Mouse (Mus musculus): ENCODE measurements at regions not wholly inside any gene's neighbourhood (a gene's known extent, or its start where the extent isn't known, plus 50 kb on each side); places are given as distances from the start of the nearest gene placed in this dataset.

GRCm38 (mm10) chr10:37447333-37448204 is 308.8 kb upstream of the Marcks start:
- DNase-seq: no peak

- no peak for DNase-seq
Observed at GRCm38 (mm10) chr10:37439863-37440613, 301.3 kb upstream of the Marcks start.

DNA sequence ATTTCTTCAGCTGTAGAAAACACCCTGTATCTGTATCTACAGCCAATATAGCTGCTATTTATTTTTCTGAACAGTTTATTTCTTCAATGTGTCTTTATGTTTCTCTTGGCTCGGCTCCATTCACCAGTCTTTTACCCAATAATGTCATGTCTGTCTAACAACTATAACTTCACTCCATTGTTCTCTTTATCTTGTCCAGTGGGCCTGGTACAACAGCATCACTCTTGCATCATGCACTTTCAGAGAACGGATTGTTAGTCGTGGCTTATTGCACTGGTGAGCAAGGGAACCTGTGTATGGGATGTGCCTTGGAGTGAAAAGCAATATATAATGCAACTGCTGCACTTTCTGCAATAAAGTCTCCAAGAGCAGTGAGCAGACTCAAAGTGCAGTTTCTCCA is 299.6 kb upstream of the Marcks start:
- DNase-seq: no peak

- DNase-seq: no peak
Observed at GRCm38 (mm10) chr10:37436849-37437248, 298.1 kb upstream of the Marcks start.

- no peak for DNase-seq
Observed at GRCm38 (mm10) chr10:37434229-37434628, 295.5 kb upstream of the Marcks start.

DNA sequence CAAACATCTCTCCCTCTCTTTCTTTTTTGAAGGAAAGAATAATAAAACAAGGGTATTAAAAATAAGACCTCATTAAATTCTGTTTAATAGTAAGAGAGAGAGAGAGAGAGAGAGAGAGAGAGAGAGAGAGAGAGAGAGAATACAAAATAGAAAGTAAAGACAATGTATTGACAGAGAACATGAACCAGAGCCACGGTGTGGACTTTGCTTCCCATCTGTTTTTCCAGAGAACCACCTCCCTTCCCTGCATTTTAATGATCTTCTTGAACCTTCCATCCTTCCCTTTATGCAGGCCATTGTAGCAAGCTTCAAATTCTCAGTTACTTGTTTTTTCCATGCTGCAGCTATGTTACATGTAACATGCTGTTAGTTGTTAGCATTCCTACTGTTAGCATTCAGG is 284.3 kb upstream of the Marcks start:
- DNase-seq: no peak

DNA sequence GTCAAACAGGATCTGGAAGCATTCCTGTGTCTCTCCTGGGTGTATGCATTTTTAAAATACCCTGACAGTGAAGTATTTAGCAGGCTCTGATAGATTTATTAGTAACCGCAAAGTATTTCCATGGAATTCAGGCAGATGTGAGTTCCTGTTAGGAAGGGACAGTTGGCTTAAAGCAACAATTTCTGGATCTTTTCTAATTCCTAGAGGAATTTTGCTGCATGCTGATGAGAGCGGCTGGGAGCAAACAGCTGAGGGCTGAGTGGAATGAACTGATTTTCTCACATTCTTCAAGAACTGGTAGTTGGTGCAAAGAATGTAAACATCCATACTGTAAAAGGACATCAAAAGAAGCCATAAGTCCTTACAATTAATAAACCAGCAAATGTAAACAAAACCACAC is 283.9 kb upstream of the Marcks start:
- no peak for DNase-seq

DNA sequence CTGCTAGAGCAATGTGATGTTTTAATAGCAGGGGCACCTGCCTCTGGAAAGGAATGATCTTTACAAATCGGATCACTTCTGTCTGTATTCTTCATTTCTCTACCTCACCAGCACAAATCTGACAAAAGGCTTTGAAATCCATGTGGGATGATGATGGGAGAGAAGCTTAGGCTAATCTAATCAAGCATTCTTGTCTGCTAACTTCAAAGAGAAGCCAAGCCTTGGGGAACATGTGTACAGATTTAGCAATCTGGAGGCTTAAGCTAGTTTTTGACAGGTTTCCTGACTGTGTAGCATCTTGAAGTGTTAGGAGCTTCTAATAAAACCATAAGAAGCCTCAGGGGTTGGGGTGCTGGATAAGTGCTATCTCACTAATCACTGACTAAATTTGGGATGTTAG is 277.6 kb upstream of the Marcks start:
- no peak for DNase-seq

DNA sequence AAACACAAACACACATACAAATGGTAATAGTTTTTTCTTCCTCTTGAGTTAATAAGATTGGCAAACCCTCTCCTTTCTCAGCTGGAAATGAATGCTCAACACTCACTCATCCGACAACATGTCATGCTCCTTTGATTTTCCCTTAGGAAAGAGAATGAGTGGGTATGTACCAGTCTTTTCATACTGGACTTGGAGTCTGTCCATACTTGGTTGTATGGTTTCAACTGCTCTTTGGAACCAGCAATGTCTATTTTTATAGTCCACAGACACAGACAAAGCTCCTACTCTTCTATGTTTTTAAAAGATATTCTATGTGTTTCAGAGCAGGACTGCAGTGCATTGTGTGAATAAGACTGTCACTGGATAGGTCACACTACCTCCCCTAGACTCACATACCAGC is 273.7 kb upstream of the Marcks start:
- DNase-seq: no peak

- DNase-seq: no peak
Observed at GRCm38 (mm10) chr10:37409749-37410148, 271.0 kb upstream of the Marcks start.

DNA sequence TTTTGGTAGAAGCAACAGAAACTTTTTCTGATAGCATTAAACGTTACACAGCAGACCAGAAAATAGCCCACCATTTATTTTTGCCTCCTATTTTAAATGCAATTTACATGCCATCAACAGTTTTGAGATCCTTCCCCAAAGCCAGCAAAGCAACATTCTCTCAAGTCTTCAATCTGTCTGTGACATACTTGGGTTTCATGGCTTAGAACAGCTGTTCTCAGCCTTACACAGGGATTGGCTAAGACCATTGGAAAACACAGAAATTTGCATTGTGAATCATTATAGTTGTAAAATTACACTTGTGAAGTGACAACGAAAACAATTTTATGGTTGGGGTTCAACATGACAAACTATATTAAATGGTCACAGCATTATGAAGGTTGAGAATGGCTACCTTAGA is 268.8 kb upstream of the Marcks start:
- no peak for DNase-seq

DNA sequence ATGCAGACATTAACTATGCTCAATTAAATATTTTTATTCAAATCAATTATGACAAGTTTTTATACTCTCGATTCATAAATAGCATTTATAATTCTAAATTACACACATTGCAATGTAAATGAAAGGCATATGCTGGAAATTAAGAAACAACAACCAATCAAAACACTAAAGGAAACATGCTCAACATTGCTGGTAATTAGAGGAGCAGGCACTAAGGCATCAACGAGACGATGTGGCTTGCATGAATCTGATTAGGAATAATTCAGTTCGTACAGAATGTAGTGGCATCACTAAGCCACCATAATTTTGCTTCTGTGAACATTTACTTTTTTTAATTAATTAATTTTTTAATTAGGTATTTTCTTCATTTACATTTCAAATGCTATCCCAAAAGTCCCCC is 266.2 kb upstream of the Marcks start:
- no peak for DNase-seq

- no peak for DNase-seq
Observed at GRCm38 (mm10) chr10:37404407-37404806, 265.7 kb upstream of the Marcks start.

DNA sequence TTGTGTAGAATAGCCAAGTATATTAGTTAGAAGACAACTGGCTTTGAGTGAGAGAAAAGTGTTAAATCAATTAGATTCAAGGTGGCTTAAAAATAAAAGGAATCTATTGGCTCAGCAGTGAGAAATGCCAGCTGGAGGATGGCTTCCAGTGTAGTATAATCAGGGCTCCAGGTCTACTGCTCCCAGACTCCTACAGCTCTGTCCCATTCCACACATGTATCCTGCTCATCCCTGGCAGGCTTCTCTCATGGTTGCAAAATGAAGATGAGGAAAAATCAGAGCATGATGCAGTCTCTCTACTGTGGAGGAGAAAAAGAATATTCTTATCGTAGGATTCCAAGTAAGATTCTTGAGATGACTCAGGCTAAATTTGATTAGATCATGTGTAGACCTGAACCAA is 263.7 kb upstream of the Marcks start:
- DNase-seq: no peak

DNA sequence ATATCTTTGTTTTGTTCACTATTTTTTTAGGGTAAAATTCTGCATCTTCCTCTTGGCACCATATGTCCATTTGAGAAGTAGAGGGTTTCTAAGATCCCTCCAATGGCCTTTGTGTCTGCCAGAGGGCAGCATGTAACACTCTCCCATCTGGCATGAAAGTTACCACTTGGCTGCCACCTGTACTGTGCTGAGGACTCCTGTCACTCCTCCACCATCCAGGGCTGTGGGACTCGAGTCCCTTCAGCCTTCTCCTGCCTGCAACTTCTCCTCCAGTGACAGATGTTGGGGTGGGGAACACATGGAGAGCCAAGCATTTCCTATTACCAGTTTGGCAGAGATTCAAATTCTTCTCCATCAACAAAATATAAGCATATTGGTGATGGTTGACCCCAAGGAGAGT is 262.3 kb upstream of the Marcks start:
- DNase-seq: peak; percentile 15

DNA sequence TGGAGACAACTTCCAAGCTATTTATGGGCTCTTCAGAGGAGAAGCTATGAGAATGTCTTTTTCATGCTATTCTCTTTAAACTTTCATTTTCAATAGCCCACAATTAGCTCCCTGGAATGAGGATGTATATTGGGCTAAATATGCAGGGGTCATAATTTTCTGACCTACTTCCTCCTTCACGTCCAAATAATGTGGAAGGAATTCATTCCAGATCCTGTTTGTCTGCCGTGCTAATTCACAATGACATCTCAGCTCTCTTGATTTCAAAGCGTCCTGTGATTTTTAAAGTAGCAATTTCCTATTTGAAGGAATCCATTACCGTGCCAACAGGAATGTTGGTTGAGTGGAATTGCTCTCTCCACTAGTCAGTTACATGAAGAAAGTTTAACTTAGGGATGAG is 261.7 kb upstream of the Marcks start:
- DNase-seq: no peak

DNA sequence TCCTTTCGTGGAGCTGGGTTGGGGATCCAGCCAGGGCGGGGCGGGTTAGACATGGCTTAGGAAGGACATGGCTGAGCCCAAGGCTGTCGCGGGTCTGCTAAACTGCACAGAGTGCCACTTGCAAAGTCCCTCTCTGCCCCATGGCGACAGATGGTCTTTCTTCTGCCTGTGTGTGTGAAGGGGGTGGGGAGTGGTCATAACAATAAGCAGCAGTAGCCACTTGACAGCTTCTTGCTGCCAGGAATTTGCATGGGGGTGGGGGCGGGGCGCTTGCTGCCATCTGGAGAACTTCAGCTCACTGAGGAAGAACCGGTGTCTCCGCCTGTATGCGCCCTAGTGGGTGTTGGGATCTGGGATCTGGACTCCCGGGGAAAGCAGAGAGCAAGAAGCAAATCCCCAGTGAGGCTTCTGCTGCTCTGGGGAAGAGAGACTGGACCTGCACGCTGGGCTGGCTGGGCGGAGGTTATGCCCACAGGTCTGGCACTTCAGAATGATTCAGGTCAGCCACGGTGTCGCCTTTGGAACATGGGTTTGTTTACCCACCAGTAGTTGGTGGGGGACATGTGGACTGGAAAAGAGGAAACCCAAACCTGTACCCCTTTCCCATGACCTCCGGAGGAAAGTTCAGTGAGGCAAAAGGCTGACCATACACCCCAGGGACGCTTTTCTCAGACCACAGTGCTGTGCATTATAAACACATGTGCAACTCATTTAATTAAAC is 258.7 kb upstream of the Marcks start:
- peak; percentile 58 for DNase-seq

- DNase-seq: no peak
Observed at GRCm38 (mm10) chr10:37390011-37390410, 251.3 kb upstream of the Marcks start.

DNA sequence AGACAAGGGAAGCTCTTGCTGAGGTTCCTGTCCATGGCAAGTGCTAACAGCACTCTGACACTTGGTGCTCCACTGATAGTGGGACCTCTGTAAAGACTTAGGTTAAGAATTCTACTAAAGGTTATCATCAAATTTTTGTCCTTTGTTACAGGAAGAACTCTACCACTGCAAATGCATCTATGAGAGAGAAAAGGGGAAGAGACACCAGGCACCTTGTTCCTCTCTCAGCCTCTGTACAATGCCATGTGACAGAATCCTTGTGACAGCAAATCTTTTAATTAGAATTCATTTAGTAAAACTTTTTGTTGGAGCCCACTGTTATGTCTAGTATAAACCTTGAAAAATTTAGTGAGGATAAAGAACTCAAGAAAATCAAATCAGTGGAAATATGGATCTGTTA is 247.5 kb upstream of the Marcks start:
- no peak for DNase-seq

DNA sequence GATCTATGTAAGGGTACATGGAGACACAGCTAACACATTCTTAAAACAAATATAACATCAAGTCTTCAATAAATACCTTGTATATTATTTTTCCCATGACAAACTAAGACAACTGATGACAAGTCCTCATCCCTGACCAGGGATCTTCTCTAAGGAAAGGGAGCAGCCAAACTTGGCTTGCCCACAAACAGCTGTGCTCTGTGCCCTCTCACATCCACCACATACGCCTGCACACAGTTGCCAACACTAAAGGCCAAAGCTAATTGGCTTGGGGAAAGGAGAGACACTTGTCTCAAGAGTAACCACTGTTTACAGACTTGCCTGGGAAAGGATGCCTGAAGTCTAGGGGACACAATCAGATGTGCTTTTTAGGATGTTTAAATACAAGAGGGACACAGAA is 241.3 kb upstream of the Marcks start:
- DNase-seq: no peak

DNA sequence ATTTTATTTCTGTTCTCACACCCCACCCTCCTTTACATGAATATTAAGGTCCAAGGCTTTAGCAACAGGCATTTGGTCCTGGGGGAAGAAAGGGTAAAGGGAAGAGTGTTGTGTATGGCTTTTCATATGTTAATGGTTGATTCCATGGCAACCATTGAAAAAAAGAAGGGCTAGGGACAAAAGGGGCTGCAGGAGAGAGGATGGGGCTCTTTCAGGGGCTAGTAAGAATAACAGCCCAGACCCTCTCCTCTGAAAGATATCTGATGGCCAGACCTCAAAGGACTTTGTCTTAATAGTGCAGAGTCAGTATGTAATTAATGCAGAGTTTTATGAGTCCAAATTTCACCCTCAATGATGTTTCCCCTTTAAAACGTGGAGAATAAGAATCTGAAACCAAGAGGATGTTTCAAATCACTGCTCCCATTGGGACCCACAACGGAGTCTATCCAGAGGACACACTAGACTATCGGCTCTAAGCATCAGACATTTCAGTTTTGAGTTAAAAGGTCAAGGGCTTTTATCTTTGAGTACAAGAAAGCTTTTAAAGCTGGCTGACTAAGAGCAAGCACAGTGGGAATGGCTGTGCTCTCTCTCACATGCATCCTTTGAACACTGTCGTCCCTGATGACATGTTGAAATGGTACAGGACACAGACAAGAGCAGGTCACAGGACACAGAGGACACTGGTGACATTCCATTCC is 239.4 kb upstream of the Marcks start:
- DNase-seq: no peak

GRCm38 (mm10) chr10:37377258-37378001 is 238.7 kb upstream of the Marcks start:
- no peak for DNase-seq

Measured in adrenal gland, postnatal 10 days (tissue).